Mouse (Mus musculus): ENCODE data around the gene Atp8b2.

- TF ChIP-seq CTCF (IDR thresholded peaks at IDR 0.05; ENCODE audit: low read depth) (no peak), EP300 (optimal IDR thresholded peaks at IDR 0.05) (no peak)
These were observed 31.7 kb upstream of the Atp8b2 start for GRCm38 (mm10) chr3:89994807-89995515.

All from stomach, postnatal 0 days (tissue).